Mouse (Mus musculus) central nervous system, embryonic 18 days (tissue): Measurements from ENCODE around the gene Cx3cr1. TPM values are rescaled to one million over a fixed set of nuclear protein-coding genes. Genes with fewer than 3 reads are reported as not detected.

Source experiments
- polyA plus RNA-seq: library from polyadenylated mRNA; depleted of rRNA; stranded (reverse); fragments of >200 nt; gene quantifications from 2 replicates; pipeline ENCODE4 v1.2.3, GENCODE M21; 2012; rRNA removed

Gene Cx3cr1
- polyA plus RNA-seq = 4.0 and 5.2 TPM in 2 replicates

DNA sequence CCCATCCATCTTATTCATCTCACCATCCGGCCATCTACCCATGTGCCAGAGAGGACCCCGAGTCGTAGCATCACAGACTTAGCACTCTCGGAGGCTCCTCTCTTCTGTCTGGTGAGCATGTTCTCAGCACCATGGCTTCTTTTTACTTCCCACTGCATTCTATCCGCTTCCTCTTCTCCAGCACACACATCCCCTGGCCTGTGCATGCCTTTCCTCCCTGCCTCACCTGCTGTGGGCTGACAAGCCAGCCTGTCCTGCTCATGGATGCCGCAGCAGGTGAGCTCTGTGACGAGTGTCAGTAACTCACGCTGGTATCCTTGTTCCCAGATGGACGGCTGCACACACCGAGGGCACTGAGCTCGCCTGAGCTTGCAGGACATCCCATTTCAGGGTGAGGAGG, at the start of gene Cx3cr1:
Gene Cx3cr1 (minus strand): TSS at position 101 of the 400 bp plus-strand sequence.

DNA sequence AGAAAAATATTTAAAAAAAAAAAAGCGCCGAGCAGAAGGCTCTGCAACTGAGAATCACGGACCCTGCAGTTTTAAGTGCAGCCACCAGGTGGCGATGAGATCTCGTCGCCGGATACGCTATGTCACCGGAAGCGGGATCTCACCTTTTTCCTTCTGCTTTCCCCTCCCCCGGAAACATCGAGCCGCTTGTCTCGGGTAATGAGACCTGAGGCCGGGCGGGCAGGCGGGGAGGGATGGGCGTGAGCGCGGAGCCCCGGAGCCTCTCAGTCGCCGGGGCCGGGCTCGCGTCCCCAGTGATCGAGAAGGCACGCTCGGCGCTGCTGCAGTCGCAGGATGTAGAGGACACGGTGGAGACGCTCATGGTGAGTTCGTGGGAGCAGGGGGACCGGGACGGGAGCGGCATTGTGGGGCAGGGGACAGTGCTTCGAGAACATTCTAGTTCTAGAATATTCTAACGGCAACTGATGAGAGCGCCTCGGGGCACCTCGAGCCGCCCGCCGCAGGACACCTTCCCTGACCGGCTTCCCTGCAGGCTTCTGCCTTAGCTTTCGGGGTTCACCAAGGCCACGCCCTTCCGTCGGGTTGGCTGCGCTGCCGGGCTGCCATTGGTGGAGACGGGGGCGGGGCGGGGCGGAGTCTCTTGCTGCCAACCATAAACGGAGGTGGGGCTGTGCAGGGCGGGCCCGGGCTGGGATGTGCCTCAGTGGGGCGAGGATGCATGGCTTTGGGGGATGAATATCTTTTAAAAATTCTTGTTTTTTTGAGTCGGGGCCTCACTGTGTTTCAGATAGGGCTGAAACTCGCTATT, 40.7 kb upstream of the Cx3cr1 start, which contains the start of gene Slc25a38:
Gene Slc25a38 (plus strand): TSS at position 164 of the 808 bp plus-strand sequence.

DNA sequence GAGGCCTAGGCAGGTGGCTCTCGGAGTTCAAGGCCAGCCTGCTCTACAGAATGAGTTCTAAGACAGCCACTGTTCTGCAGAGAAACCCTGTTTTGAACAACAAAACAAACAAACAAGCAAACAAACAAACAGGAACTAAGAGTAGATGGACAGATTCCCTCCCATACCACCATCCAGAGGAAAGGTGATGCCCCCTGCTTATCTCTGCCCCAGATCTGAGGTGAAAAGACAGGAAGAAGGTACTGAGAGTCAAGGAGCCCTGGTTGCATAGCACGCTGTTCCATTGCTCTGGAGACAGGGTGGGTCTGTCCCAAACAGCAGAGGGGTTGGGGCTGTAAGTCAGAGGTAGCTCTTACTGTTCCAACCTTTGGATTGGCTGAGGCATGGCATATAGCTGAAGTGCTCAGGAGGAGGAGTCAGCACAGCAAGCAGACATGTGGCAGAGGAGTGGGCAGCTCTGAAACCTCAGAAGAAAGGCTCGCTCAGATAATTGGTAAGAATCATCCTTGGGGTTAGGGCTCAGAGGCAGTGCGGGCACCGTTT, 22.1 kb upstream of the Cx3cr1 start, which contains the start of gene Ccr8:
Gene Ccr8 (plus strand): TSS at position 419 of the 543 bp plus-strand sequence.

DNA sequence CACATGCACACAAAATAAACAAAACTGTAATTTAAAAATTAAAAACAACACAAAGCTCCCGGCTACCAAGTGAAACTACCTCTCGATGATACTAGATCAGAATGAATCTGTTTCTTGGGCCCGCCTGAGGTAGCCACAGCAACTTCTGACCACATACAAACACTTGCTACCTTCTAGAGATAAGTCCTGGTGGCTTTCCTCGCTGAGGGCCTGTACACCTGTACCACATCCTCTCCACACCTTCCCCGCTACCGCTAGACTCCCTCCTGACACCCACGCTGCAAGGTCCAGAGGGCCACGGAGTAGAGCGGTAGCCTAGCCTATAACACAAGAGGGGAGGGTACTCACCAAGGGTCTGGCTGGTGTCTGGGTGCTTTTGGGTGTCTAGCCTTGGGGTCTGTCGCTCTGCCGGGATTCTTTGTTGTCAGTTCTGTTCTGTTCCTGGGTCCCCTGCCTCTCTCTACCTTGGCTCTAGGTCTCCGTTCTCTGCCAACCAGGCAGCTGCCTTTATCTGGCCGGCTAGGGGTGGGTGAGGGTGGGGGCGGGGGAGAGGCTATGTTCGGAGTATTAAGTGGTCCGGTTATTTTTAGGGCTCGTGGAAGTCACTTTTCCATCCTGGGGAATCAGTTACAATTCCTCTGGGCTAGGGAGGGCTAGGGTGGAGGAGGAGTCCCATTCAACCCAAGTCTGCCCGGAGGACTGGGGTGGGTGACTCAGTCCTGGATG, 46.4 kb downstream of the Cx3cr1 start, which contains the start of gene Xirp1:
Gene Xirp1 (minus strand): TSS at position 513 of the 726 bp plus-strand sequence.

DNA sequence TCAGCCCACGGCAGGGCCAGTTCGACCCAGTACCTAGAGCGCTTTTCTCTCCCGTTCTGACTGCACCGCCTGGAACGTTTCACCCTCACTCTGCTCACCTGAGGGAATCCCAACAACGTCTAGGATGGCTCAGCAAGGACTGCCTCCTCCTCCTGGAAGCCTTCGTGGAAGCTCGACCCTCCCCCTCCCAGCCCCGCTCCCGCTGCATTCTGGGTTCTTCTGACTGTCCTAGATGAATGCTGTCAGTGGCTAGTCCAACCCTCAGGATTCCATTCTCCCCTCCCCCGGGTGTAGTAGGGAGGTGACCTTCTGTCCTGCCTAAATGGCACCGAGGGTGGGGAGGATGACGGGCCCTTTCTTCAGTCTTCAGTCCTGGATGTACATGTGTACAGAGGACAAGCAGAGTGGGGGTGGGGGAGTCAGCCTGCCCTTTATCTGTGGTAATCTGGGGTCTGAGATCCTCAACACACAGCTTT, 85.1 kb downstream of the Cx3cr1 start, which contains the start of gene Csrnp1:
Gene Csrnp1 (minus strand): TSS at position 123 of the 476 bp plus-strand sequence.

DNA sequence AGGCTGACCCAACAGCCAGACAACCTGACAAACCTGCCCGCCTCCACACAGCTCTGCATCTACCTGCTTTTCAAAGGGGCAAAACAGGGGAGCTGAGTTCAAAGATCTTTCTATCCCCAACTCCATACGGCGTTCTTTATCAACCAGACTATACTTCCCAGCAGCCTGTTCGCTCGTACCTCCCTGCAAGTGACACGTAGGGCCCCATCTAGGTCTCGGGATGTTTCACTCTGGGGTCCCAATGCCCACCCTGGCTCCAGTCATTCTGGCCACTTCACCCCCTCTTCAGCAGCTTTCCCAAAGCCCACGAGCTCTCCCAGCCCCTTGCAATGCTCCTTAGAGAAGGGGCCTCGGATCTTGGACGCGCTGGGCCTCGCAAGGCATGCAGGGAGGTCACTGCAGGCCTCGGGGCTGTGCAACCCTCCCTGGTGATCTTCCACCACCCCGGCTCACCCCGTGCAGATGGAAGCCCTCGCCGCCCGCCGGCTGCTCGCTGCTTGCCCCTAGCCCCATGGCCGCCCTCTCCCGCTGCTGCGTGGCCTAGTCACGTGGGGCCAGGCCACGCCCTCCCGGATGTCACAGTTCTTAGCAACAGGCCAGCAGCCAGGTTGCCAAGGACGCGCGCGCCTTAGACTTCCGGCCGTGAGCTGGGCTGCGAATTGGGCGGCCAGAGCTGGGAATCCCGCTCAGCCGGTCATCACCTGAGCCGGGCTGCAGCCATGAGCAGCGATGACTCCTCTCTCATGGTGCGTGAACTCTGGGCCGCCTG, 132.5 kb downstream of the Cx3cr1 start, which contains the start of the genes Gorasp1 and Ttc21a:
Gene Gorasp1 (minus strand): TSS at position 561 of the 769 bp plus-strand sequence.
Gene Ttc21a (plus strand): TSS at position 602 of the 769 bp plus-strand sequence.

DNA sequence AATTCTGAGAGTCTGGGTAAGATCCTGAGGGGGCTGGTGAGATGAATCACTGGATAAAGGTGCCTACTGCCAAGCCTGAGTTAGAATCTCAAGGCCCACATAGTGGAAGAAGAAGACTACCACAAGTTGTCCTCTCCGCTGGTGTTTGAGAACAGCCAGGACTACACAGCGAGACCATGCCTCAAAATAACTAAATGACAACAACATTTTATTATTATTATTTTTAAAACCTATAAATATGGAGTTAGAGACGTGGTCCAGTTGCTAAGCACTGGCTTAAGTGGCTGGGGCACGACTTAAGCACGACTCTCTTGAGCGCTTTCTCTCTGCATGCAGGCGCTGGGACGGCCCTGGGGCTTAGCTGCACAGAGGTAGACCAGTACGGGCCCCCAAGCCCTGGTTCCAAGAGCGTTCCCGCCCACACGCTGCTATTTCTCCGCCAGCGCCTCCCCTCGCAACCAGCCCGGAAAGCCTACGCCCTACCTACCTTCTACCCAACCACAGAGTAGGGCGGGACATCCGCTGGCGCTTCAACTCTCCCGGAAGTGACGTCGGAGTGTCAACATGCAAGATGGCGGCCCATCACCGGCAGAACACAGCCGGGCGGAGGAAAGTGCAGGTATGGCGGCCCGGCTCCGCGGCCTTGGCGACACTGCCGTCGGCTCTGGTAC, 175.2 kb downstream of the Cx3cr1 start, which contains the start of gene Wdr48:
Gene Wdr48 (plus strand): TSS at position 540 of the 671 bp plus-strand sequence.

Other genes with a start within 250 kb of the Cx3cr1 start
- 0.21 and 0.86 TPM in 2 replicates for gene Scn11a, start 244.4 kb downstream of the Cx3cr1 start, polyA plus RNA-seq
- gene Wdr48, start 175.0 kb downstream of the Cx3cr1 start, polyA plus RNA-seq = 81.4 and 84.4 TPM in 2 replicates
- gene Gorasp1, start 132.3 kb downstream of the Cx3cr1 start, polyA plus RNA-seq = 23.4 and 23.7 TPM in 2 replicates
- 1.1 and 1.5 TPM in 2 replicates for gene Ttc21a, start 132.3 kb downstream of the Cx3cr1 start, polyA plus RNA-seq
- gene Csrnp1, start 85.2 kb downstream of the Cx3cr1 start, polyA plus RNA-seq = 3.4 and 3.8 TPM in 2 replicates
- gene Xirp1, start 46.3 kb downstream of the Cx3cr1 start, polyA plus RNA-seq = 0.25 TPM in 1 of 2 replicates, not detected in the other
- not detected in 2 replicates for gene Ccr8, start 22.2 kb upstream of the Cx3cr1 start, polyA plus RNA-seq
- 28.2 and 29.0 TPM in 2 replicates for gene Slc25a38, start 40.5 kb upstream of the Cx3cr1 start, polyA plus RNA-seq
- 1,918 and 1,924 TPM in 2 replicates for gene Rpsa, start 57.8 kb upstream of the Cx3cr1 start, polyA plus RNA-seq
- 0.13 and 0.44 TPM in 2 replicates for gene Mobp, start 79.8 kb upstream of the Cx3cr1 start, polyA plus RNA-seq
- gene Myrip, start 231.6 kb upstream of the Cx3cr1 start, polyA plus RNA-seq = 5.9 and 7.1 TPM in 2 replicates